Mouse (Mus musculus): ENCODE data around the gene Wdr5. TPM values are rescaled to one million over a fixed set of nuclear protein-coding genes. Genes with fewer than 3 reads are reported as not detected.

Wdr5 gene
- polyA plus RNA-seq, 1 experiment from 2014 or later: 49.2 TPM

- no peak for ATAC-seq (ENCODE audit: insufficient number of reproducible peaks, insufficient read depth, low FRiP score, low read depth)
- Histone ChIP-seq H3K9ac (replicated peaks; ENCODE audit: low read depth, low read length) (no peak overlapping the region), H3K4me3 (ENCODE audit: low read depth, low read length) (no peak overlapping the region), H3K9me3 (ENCODE audit: control insufficient read depth, low read depth, low read length) (no peaks in the 10 kb centered on the region), H3K4me1 (ENCODE audit: control insufficient read depth, insufficient read depth, low read length) (no peaks in the 10 kb centered on the region), H3K27me3 (ENCODE audit: control insufficient read depth, insufficient read depth, low read length) (no peaks in the 10 kb centered on the region), H3K27ac (ENCODE audit: low read length) (no peak overlapping the region), H3K36me3 (ENCODE audit: control insufficient read depth, insufficient read depth, low read length) (no peaks in the 10 kb centered on the region), H3K4me2 (replicated peaks; ENCODE audit: low read depth, low read length) (no peak overlapping the region)
- 86% methylated on average over 4 of the region's 4 CpGs for WGBS
Measured at GRCm38 (mm10) chr2:27578552-27578951, 63.6 kb downstream of the Wdr5 start.

GRCm38 (mm10) chr2:27582112-27582511 lies 67.2 kb downstream of the Wdr5 start:
- ATAC-seq (ENCODE audit: insufficient number of reproducible peaks, insufficient read depth, low FRiP score, low read depth): no peak
- H3K36me3 ChIP-seq (ENCODE audit: control insufficient read depth, insufficient read depth, low read length): no peaks in the 10 kb centered on the region
- no peaks in the 10 kb centered on the region for H3K27me3 ChIP-seq (ENCODE audit: control insufficient read depth, insufficient read depth, low read length)
- no peak overlapping the region for H3K4me2 ChIP-seq (replicated peaks; ENCODE audit: low read depth, low read length)
- WGBS: 58% methylated on average over 11 of the region's 11 CpGs
- no peaks in the 10 kb centered on the region for H3K9me3 ChIP-seq (ENCODE audit: control insufficient read depth, low read depth, low read length)
- no peaks in the 10 kb centered on the region for H3K4me1 ChIP-seq (ENCODE audit: control insufficient read depth, insufficient read depth, low read length)
- H3K4me3 ChIP-seq (ENCODE audit: low read depth, low read length): no peak overlapping the region
- H3K27ac ChIP-seq (ENCODE audit: low read length): no peak overlapping the region
- H3K9ac ChIP-seq (replicated peaks; ENCODE audit: low read depth, low read length): no peak overlapping the region

DNA sequence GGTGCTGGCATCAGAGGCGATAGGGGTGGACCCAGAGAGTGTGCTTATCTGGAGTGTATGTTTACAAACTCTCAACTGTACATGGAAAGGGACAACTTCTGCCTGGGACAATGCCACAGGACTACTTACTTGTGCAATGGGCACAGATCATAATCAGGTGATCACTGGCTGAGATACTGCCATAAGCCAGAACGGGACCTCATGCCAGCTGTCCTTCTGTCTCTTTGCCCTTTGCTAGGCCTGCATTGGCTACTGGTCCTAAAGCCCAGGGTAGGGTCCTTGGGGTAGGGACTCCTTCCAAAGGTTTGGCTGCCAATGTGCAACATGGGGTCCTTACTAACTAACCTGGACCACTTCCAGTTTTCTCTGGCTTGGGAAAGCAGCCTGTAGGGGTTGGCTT lies 68.1 kb downstream of the Wdr5 start:
- Histone ChIP-seq H3K4me3 (ENCODE audit: low read depth, low read length) (no peak overlapping the region), H3K9me3 (ENCODE audit: control insufficient read depth, low read depth, low read length) (no peaks in the 10 kb centered on the region), H3K9ac (replicated peaks; ENCODE audit: low read depth, low read length) (no peak overlapping the region), H3K36me3 (ENCODE audit: control insufficient read depth, insufficient read depth, low read length) (no peaks in the 10 kb centered on the region), H3K27ac (ENCODE audit: low read length) (no peak overlapping the region), H3K27me3 (ENCODE audit: control insufficient read depth, insufficient read depth, low read length) (no peaks in the 10 kb centered on the region), H3K4me2 (replicated peaks; ENCODE audit: low read depth, low read length) (no peak overlapping the region), H3K4me1 (ENCODE audit: control insufficient read depth, insufficient read depth, low read length) (no peaks in the 10 kb centered on the region)
- no peak for ATAC-seq (ENCODE audit: insufficient number of reproducible peaks, insufficient read depth, low FRiP score, low read depth)
- 83% methylated on average over 2 of the region's 2 CpGs for WGBS

DNA sequence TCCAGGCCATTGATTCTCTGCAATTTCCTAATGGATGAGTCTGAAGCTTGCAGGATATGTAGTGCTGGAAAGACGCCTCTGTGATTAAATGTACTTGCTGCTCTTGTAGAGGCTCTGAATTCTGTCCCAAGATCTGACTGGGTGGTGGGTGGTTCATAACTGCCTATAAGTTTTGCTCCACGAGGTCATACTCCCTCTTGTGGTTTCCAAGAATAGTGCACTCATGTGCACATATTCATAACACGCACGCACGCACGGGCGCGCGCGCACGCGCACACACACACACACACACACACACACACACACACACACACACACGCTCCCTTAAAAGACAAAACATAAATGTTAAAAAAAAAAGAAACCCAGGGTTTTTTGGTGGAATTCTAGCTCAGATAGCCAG lies 69.6 kb downstream of the Wdr5 start:
- no peak overlapping the region for H3K4me3 ChIP-seq (ENCODE audit: low read depth, low read length)
- H3K27ac ChIP-seq (ENCODE audit: low read length): no peak overlapping the region
- no peaks in the 10 kb centered on the region for H3K4me1 ChIP-seq (ENCODE audit: control insufficient read depth, insufficient read depth, low read length)
- no peaks in the 10 kb centered on the region for H3K27me3 ChIP-seq (ENCODE audit: control insufficient read depth, insufficient read depth, low read length)
- H3K4me2 ChIP-seq (replicated peaks; ENCODE audit: low read depth, low read length): no peak overlapping the region
- H3K36me3 ChIP-seq (ENCODE audit: control insufficient read depth, insufficient read depth, low read length): no peaks in the 10 kb centered on the region
- no peak overlapping the region for H3K9ac ChIP-seq (replicated peaks; ENCODE audit: low read depth, low read length)
- H3K9me3 ChIP-seq (ENCODE audit: control insufficient read depth, low read depth, low read length): no peaks in the 10 kb centered on the region
- no peak for ATAC-seq (ENCODE audit: insufficient number of reproducible peaks, insufficient read depth, low FRiP score, low read depth)
- 93% methylated on average over 13 of the region's 13 CpGs for whole genome bisulfite sequencing

Other genes with a start within 250 kb of the Wdr5 start
- 7.6 and 8.0 TPM in 2 replicates for gene Vav2, start 88.1 kb upstream of the Wdr5 start, polyA plus RNA-seq (2014; fragmentation: Nextera tagmentation; extraction: Ambion mirVana)
- 11.0 and 11.5 TPM in 2 replicates for gene Brd3os, start 72.8 kb upstream of the Wdr5 start, polyA plus RNA-seq (2014; fragmentation: Nextera tagmentation; extraction: Ambion mirVana)
- gene Brd3, start 7.5 kb upstream of the Wdr5 start, polyA plus RNA-seq (2014; fragmentation: Nextera tagmentation; extraction: Ambion mirVana): 120 and 134 TPM in 2 replicates
- gene Rxra, start 161.3 kb downstream of the Wdr5 start, polyA plus RNA-seq (2014; fragmentation: Nextera tagmentation; extraction: Ambion mirVana): 9.0 and 10.3 TPM in 2 replicates